Mouse (Mus musculus) limb, embryonic 14.5 days (tissue): Measurements from ENCODE around the gene Cdkl2. TPM values are rescaled to one million over a fixed set of nuclear protein-coding genes. Genes with fewer than 3 reads are reported as not detected.

Experiments used
- ATAC-seq: fragments of 200-750 bp; cut with Nextera tagmentation; 2 replicates; pipeline ENCODE4 v1.8.0; 2017; ENCODE audit warnings: low read depth, moderate number of reproducible peaks, moderate TSS enrichment; ENCODE audit not compliant: low FRiP score
- DNase-seq: peaks from one replicate; pipeline ENCODE4 v3.0.0-alpha.2; 2015; ENCODE audit warnings: low spot score
- H3K27ac ChIP-seq: fragments of 300-500 bp; sonication (generic); replicated peaks from 2 replicates; pipeline ENCODE4 v1.5.1; 2014; ENCODE audit warnings: low read depth, mild to moderate bottlenecking, low read length, moderate library complexity, mixed read lengths
- H3K27me3 ChIP-seq: fragments of 300-500 bp; sonication (generic); 2 replicates; pipeline ENCODE4 v1.6.1; 2014; ENCODE audit warnings: low read length, mixed read lengths; ENCODE audit not compliant: control insufficient read depth, insufficient read depth
- H3K36me3 ChIP-seq: fragments of 300-500 bp; sonication (generic); 2 replicates; pipeline ENCODE4 v1.6.1; 2014; ENCODE audit warnings: mild to moderate bottlenecking, low read length, moderate library complexity, mixed read lengths; ENCODE audit not compliant: control insufficient read depth, insufficient read depth
- H3K4me1 ChIP-seq: fragments of 300-500 bp; sonication (generic); 2 replicates; pipeline ENCODE4 v1.6.1; 2014; ENCODE audit warnings: antibody characterized with exemption, low read length, mixed read lengths; ENCODE audit not compliant: control insufficient read depth, insufficient read depth
- H3K4me2 ChIP-seq: fragments of 300-500 bp; sonication (generic); replicated peaks from 2 replicates; pipeline ENCODE4 v1.6.1; 2014; ENCODE audit warnings: low read depth, mild to moderate bottlenecking, low read length, moderate library complexity; ENCODE audit not compliant: severe bottlenecking
- H3K4me3 ChIP-seq: fragments of 300-500 bp; sonication (generic); replicated peaks from 2 replicates; pipeline ENCODE4 v1.5.1; 2014; ENCODE audit warnings: low read length
- H3K9ac ChIP-seq: fragments of 300-500 bp; sonication (generic); 2 replicates; pipeline ENCODE4 v1.6.1; 2014; ENCODE audit warnings: mild to moderate bottlenecking, low read depth, low read length, moderate library complexity; ENCODE audit not compliant: severe bottlenecking
- H3K9me3 ChIP-seq: fragments of 300-500 bp; sonication (generic); 2 replicates; pipeline ENCODE4 v1.6.1; 2016; ENCODE audit warnings: low read length; ENCODE audit not compliant: control insufficient read depth
- POLR2A ChIP-seq: fragments of 200-500 bp; IDR thresholded peaks from 2 replicates; pipeline ENCODE4 v1.8.0; 2012; ENCODE audit warnings: inconsistent platforms, mild to moderate bottlenecking, moderate library complexity, borderline replicate concordance; ENCODE audit not compliant: insufficient read depth, insufficient read length; ENCODE audit errors: extremely low read depth
- WGBS: fragments of 180-500 bp; shearing (Covaris S2); extraction: QIAGEN DNeasy Blood & Tissue Kit; methylation state at CpG from one replicate; pipeline ENCODE4 v1.1.7; 2014; 5-methylcytosine and 5-hydroxymethylcytosine counted together
- polyA plus RNA-seq, 2 experiments: library from polyadenylated mRNA; depleted of rRNA in 1 of 2; stranded (reverse) in 1 of 2; unstranded in 1 of 2; fragments of >200 nt; fragmentation: Nextera tagmentation in 1 of 2; extraction: Ambion mirVana in 1 of 2; gene quantifications; 2 replicates each; pipeline versions ENCODE4 v1.2.1 to v1.2.3; 2012 to 2014

The Cdkl2 gene
- polyA plus RNA-seq, 2 experiments = 0.67 to 1.4 TPM

DNA sequence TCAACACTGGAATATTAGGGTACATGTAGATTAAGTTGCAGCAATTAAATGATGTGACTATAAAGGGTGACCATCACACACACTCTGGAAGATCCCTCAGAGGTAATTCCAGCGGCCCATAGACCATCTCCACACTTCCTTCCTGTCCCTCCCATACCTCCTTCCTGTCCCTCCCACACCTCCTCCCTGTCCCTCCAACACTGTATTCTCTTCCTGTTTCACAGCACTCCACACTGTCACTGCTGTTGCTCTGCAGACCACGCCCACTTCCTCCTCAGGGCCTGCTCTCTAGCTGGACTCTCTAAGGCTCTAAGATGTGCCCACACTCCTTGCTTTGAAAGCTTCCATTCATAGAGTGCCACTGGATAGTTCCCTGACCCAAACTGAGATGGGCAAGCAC, 42.9 kb downstream of the Cdkl2 start:
- 71% methylated on average over 2 of the region's 2 CpGs for WGBS
- Histone ChIP-seq H3K9me3 (no peaks in the 10 kb centered on the region; the same call in 1 of the 2 replicates), H3K4me3 (no peak overlapping the region), H3K9ac (no peak overlapping the region), H3K27ac (no peak overlapping the region), H3K4me2 (no peak overlapping the region), H3K27me3 (no peaks in the 10 kb centered on the region), H3K36me3 (no peaks in the 10 kb centered on the region), H3K4me1 (no peaks in the 10 kb centered on the region; the same call in 1 of the 2 replicates)
- DNase-seq (no peak), ATAC-seq (no peak)
- TF ChIP-seq POLR2A = no peak

GRCm38 (mm10) chr5:91994546-91994945, 49.1 kb downstream of the Cdkl2 start:
- no peaks in the 10 kb centered on the region; the same call in 1 of the 2 replicates for H3K9me3 ChIP-seq
- H3K27ac ChIP-seq = no peak overlapping the region
- no peaks in the 10 kb centered on the region for H3K27me3 ChIP-seq
- no peak overlapping the region for H3K4me2 ChIP-seq
- no peak for TF ChIP-seq POLR2A
- H3K4me1 ChIP-seq = no peaks in the 10 kb centered on the region
- H3K4me3 ChIP-seq = no peak overlapping the region
- no peak overlapping the region for H3K9ac ChIP-seq
- ATAC-seq (no peak), DNase-seq (no peak)
- no peaks in the 10 kb centered on the region for H3K36me3 ChIP-seq
- WGBS = 70% methylated on average over 13 of the region's 13 CpGs

- Histone ChIP-seq H3K4me1 (no peaks in the 10 kb centered on the region), H3K4me2 (no peak overlapping the region), H3K9me3 (no peaks in the 10 kb centered on the region), H3K9ac (no peak overlapping the region), H3K27ac (no peak overlapping the region), H3K4me3 (no peak overlapping the region), H3K27me3 (no peaks in the 10 kb centered on the region), H3K36me3 (no peaks in the 10 kb centered on the region)
- no peak for TF ChIP-seq POLR2A
- ATAC-seq (no peak), DNase-seq (no peak)
- 91% methylated on average over 2 of the region's 2 CpGs for WGBS
Measured at GRCm38 (mm10) chr5:91993061-91993460, 50.6 kb downstream of the Cdkl2 start.

DNA sequence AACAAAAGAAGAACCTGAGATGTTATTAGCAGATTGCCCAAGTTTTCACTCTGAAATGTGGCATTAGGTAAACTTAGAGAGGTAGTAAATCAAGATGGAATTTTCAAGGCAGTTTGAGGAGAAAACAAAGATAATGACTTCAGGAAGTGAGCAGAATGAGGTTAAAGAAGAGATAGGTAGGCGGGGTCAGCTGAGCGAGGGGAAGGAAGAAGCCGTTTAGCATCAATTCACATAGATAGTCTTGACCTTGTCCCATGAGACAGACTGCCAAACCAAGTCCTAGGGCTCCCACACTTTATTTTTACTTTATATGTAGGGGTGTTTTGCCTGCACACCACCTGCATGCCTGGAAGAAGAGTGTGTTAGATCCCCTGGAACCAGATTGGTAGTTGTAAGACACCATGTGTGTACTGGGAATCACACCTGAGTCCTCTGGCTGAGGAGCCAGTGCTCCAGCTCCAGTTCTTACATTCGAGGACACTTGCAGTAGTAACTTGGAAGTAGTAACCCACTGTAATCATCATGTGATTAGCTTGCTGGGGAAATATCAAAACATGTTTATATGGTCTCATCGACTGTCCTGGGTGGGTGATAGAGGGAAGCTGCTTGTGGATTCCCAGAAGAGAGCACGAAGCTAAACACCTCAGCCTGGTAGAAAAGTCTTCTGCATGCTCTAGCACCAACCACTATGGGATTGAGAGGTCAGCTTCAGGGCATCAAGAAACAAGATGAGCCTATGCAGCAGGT, 52.3 kb downstream of the Cdkl2 start:
- no peaks in the 10 kb centered on the region for H3K4me1 ChIP-seq
- H3K9me3 ChIP-seq = no peaks in the 10 kb centered on the region
- H3K27ac ChIP-seq = no peak overlapping the region
- ATAC-seq (no peak), DNase-seq (no peak)
- no peak overlapping the region for H3K4me2 ChIP-seq
- H3K9ac ChIP-seq = no peak overlapping the region
- no peaks in the 10 kb centered on the region for H3K36me3 ChIP-seq
- no peak overlapping the region for H3K4me3 ChIP-seq
- no peak for TF ChIP-seq POLR2A
- H3K27me3 ChIP-seq = no peaks in the 10 kb centered on the region
- WGBS = 75% methylated on average over 6 of the region's 6 CpGs

GRCm38 (mm10) chr5:91989261-91989660, 54.4 kb downstream of the Cdkl2 start:
- Histone ChIP-seq H3K27me3 (no peaks in the 10 kb centered on the region), H3K9me3 (no peaks in the 10 kb centered on the region), H3K4me2 (no peak overlapping the region), H3K4me3 (no peak overlapping the region), H3K9ac (no peak overlapping the region), H3K4me1 (no peaks in the 10 kb centered on the region), H3K27ac (no peak overlapping the region), H3K36me3 (no peaks in the 10 kb centered on the region)
- ATAC-seq (no peak), DNase-seq (no peak)
- TF ChIP-seq POLR2A = no peak
- 73% methylated on average over 9 of the region's 9 CpGs for whole genome bisulfite sequencing
